Mouse (Mus musculus) G1E (cell line): ENCODE measurements around the gene Nr3c2. TPM values are rescaled to one million over a fixed set of nuclear protein-coding genes. Genes with fewer than 3 reads are reported as not detected.

ENCODE experiments used
- ATAC-seq: 2 replicates; pipeline ENCODE4 v1.8.0; 2016; ENCODE audit warnings: mild to moderate bottlenecking; ENCODE audit not compliant: insufficient number of reproducible peaks, poor library complexity, low FRiP score, severe bottlenecking; ENCODE audit errors: extremely low read depth
- DNase-seq: peaks from one replicate; pipeline ENCODE4 v3.0.0; 2012; ENCODE audit warnings: low spot score
- H3K27me3 ChIP-seq: 2 replicates; pipeline ENCODE4 v1.6.1; 2012; ENCODE audit warnings: mild to moderate bottlenecking, low read length, inconsistent platforms; ENCODE audit not compliant: insufficient read depth
- H3K36me3 ChIP-seq: replicated peaks from 2 replicates; pipeline ENCODE3; 2012; ENCODE audit warnings: mild to moderate bottlenecking, inconsistent platforms
- H3K4me1 ChIP-seq: 2 replicates; pipeline ENCODE4 v1.6.1; 2012; ENCODE audit warnings: low read depth, low read length, inconsistent platforms, mixed read lengths; ENCODE audit not compliant: insufficient read depth
- H3K4me3 ChIP-seq: 2 replicates; pipeline ENCODE4 v1.5.1; 2012; ENCODE audit warnings: low read depth, mild to moderate bottlenecking, inconsistent platforms, low read length, moderate library complexity, mixed read lengths
- H3K9me3 ChIP-seq: replicated peaks from 2 replicates; pipeline ENCODE4 v1.6.1; 2012; ENCODE audit warnings: inconsistent platforms
- CTCF ChIP-seq: IDR thresholded peaks from 2 replicates; pipeline ENCODE4 v1.5.1; 2012; ENCODE audit warnings: low read depth, low read length, inconsistent platforms, mixed read lengths
- GATA1 ChIP-seq: IDR thresholded peaks from 2 replicates; pipeline ENCODE4 v1.6.1; 2012; ENCODE audit warnings: borderline replicate concordance, low read length, inconsistent platforms, mixed read lengths
- GATA2 ChIP-seq: IDR thresholded peaks from 2 replicates; pipeline ENCODE4 v1.6.1; 2012; ENCODE audit warnings: low read depth, low read length, inconsistent platforms, borderline replicate concordance
- POLR2AphosphoS5 ChIP-seq: IDR thresholded peaks from 2 replicates; pipeline ENCODE4 v1.6.1; 2012; ENCODE audit warnings: low read depth, low read length, inconsistent platforms; ENCODE audit not compliant: insufficient replicate concordance
- TAL1 ChIP-seq: conservative IDR thresholded peaks from 2 replicates; pipeline ENCODE4 v1.6.1; 2012; ENCODE audit warnings: low read depth, low read length, inconsistent platforms, mixed read lengths
- polyA plus RNA-seq: library from polyadenylated mRNA; stranded (reverse); fragments of >175 nt; gene quantifications from 2 replicates; pipeline ENCODE4 v1.2.3, GENCODE M21; 2012
- total RNA-seq, 2 experiments: library from RNA; stranded (forward) in 1 of 2; stranded (reverse) in 1 of 2; fragments of 200-1000 nt in 1 of 2; fragments of >200 nt in 1 of 2; fragmentation: Nextera tagmentation in 1 of 2; gene quantifications; 2 replicates each; pipeline ENCODE4 v1.2.3; 2014 to 2017

The Nr3c2 gene
- total and polyA plus RNA-seq, 3 experiments = 0.26 to 12.0 (median 7.6) TPM

- Histone ChIP-seq H3K4me1 (no peaks in the 10 kb centered on the region), H3K4me3 (no peak overlapping the region), H3K36me3 (no peaks in the 10 kb centered on the region), H3K27me3 (peaks cover 6% of the 10 kb centered on the region), H3K9me3 (no peaks in the 10 kb centered on the region)
- DNase-seq = no peak
- no peak for TF ChIP-seq TAL1
- TF ChIP-seq GATA1 = no peak
- TF ChIP-seq GATA2 = no peak
- TF ChIP-seq CTCF = no peak
- TF ChIP-seq POLR2AphosphoS5 = no peak
- no peak for ATAC-seq
These were observed 333.2 kb downstream of the Nr3c2 start for GRCm38 (mm10) chr8:77232411-77232810.

- no peak for TF ChIP-seq POLR2AphosphoS5
- no peak for TF ChIP-seq TAL1
- TF ChIP-seq GATA1 = no peak
- no peak for TF ChIP-seq CTCF
- TF ChIP-seq GATA2 = no peak
- DNase-seq = no peak
- no peak for ATAC-seq
- H3K4me3 ChIP-seq = no peak overlapping the region
- no peaks in the 10 kb centered on the region for H3K9me3 ChIP-seq
- peaks cover 6% of the 10 kb centered on the region for H3K27me3 ChIP-seq
- H3K36me3 ChIP-seq = no peaks in the 10 kb centered on the region
- H3K4me1 ChIP-seq = no peaks in the 10 kb centered on the region
These were observed 337.5 kb downstream of the Nr3c2 start for GRCm38 (mm10) chr8:77236701-77237100.

- H3K27me3 ChIP-seq = peaks cover 2% of the 10 kb centered on the region; the same call in 1 of the 2 replicates
- H3K9me3 ChIP-seq = no peaks in the 10 kb centered on the region
- no peaks in the 10 kb centered on the region for H3K4me1 ChIP-seq
- H3K36me3 ChIP-seq = no peaks in the 10 kb centered on the region
- no peak overlapping the region for H3K4me3 ChIP-seq
- TF ChIP-seq GATA1 = no peak
- TF ChIP-seq GATA2 = no peak
- TF ChIP-seq POLR2AphosphoS5 = no peak
- no peak for TF ChIP-seq TAL1
- no peak for TF ChIP-seq CTCF
- ATAC-seq (no peak), DNase-seq (no peak)
These were observed 340.2 kb downstream of the Nr3c2 start for GRCm38 (mm10) chr8:77239462-77239861.

- TF ChIP-seq GATA1 = no peak
- TF ChIP-seq CTCF = no peak
- TF ChIP-seq POLR2AphosphoS5 = no peak
- TF ChIP-seq TAL1 = no peak
- TF ChIP-seq GATA2 = no peak
- no peaks in the 10 kb centered on the region for H3K9me3 ChIP-seq
- H3K4me1 ChIP-seq = no peaks in the 10 kb centered on the region
- ATAC-seq = no peak
- H3K27me3 ChIP-seq = no peaks in the 10 kb centered on the region
- H3K4me3 ChIP-seq = no peak overlapping the region
- H3K36me3 ChIP-seq = peaks cover 13% of the 10 kb centered on the region
- no peak for DNase-seq
These were observed 342.1 kb downstream of the Nr3c2 start for GRCm38 (mm10) chr8:77241381-77241780.

GRCm38 (mm10) chr8:77250094-77250493 is 350.9 kb downstream of the Nr3c2 start:
- Histone ChIP-seq H3K36me3 (peaks cover 93% of the 10 kb centered on the region), H3K27me3 (no peaks in the 10 kb centered on the region), H3K4me3 (no peak overlapping the region), H3K4me1 (no peaks in the 10 kb centered on the region), H3K9me3 (no peaks in the 10 kb centered on the region)
- TF ChIP-seq TAL1 (no peak), GATA2 (no peak), CTCF (no peak), POLR2AphosphoS5 (no peak), GATA1 (no peak)
- ATAC-seq (no peak), DNase-seq (no peak)

- no peak for TF ChIP-seq GATA1
- no peak for TF ChIP-seq GATA2
- no peak for TF ChIP-seq TAL1
- no peak for TF ChIP-seq POLR2AphosphoS5
- no peak for TF ChIP-seq CTCF
- H3K36me3 ChIP-seq = peaks cover 96% of the 10 kb centered on the region
These were observed 351.9 kb downstream of the Nr3c2 start for GRCm38 (mm10) chr8:77251134-77251533.

More at GRCm38 (mm10) chr8:77251134-77251533, 351.9 kb downstream of the Nr3c2 start:
- Histone ChIP-seq H3K9me3 (no peaks in the 10 kb centered on the region), H3K27me3 (no peaks in the 10 kb centered on the region), H3K4me3 (no peak overlapping the region), H3K4me1 (no peaks in the 10 kb centered on the region)
- ATAC-seq (no peak), DNase-seq (no peak)
